Mouse (Mus musculus) hindbrain, postnatal 0 days (tissue): ENCODE results near the gene Pds5b. TPM values are rescaled to one million over a fixed set of nuclear protein-coding genes. Genes with fewer than 3 reads are reported as not detected.
A peak's percentile ranks its signal among the peaks of the same experiment; 100 is the strongest.

Source experiments
- ATAC-seq: fragments of 200-750 bp; cut with Nextera tagmentation; 2 replicates; pipeline ENCODE4 v1.8.0; 2017; ENCODE audit warnings: mild to moderate bottlenecking, moderate TSS enrichment, moderate library complexity
- DNase-seq: peaks from one replicate; pipeline ENCODE4 v3.0.0-alpha.2; 2015; ENCODE audit warnings: low spot score
- H3K27ac ChIP-seq: fragments of 300-500 bp; sonication (generic); 2 replicates; pipeline ENCODE4 v1.5.1; 2014; ENCODE audit warnings: mild to moderate bottlenecking
- H3K27me3 ChIP-seq: fragments of 300-500 bp; sonication (generic); 2 replicates; pipeline ENCODE4 v1.6.1; 2014; ENCODE audit warnings: low read length, mixed read lengths; ENCODE audit not compliant: insufficient read depth
- H3K36me3 ChIP-seq: fragments of 300-500 bp; sonication (generic); 2 replicates; pipeline ENCODE4 v1.6.1; 2014; ENCODE audit warnings: low read length, mixed read lengths; ENCODE audit not compliant: insufficient read depth
- H3K4me1 ChIP-seq: fragments of 300-500 bp; sonication (generic); 2 replicates; pipeline ENCODE4 v1.6.1; 2014; ENCODE audit warnings: antibody characterized with exemption, low read length, mixed read lengths; ENCODE audit not compliant: insufficient read depth
- H3K4me2 ChIP-seq: fragments of 300-500 bp; sonication (generic); 2 replicates; pipeline ENCODE4 v1.6.1; 2014; ENCODE audit warnings: low read depth, mild to moderate bottlenecking, low read length, moderate library complexity, mixed read lengths
- H3K4me3 ChIP-seq: fragments of 300-500 bp; sonication (generic); 2 replicates; pipeline ENCODE4 v1.5.1; 2014; ENCODE audit warnings: low read length
- H3K9ac ChIP-seq: fragments of 300-500 bp; sonication (generic); replicated peaks from 2 replicates; pipeline ENCODE4 v1.6.1; 2014; ENCODE audit warnings: mild to moderate bottlenecking, low read length, moderate library complexity, mixed read lengths
- H3K9me3 ChIP-seq: fragments of 300-500 bp; sonication (generic); 2 replicates; pipeline ENCODE4 v1.6.1; 2016; ENCODE audit warnings: low read length, mixed read lengths
- CTCF ChIP-seq: IDR thresholded peaks from 2 replicates; pipeline ENCODE4 v1.5.1; 2016; ENCODE audit warnings: antibody characterized with exemption, control low read depth, low read depth
- WGBS: fragments of 180-500 bp; shearing (Covaris S2); extraction: QIAGEN DNeasy Blood & Tissue Kit; methylation state at CpG from one replicate; pipeline ENCODE4 v1.1.7; 2014; 5-methylcytosine and 5-hydroxymethylcytosine counted together
- polyA plus RNA-seq: library from polyadenylated mRNA; unstranded; fragments of >200 nt; fragmentation: Nextera tagmentation; extraction: Ambion mirVana; gene quantifications from 2 replicates; pipeline ENCODE4 v1.2.1, GENCODE M21; 2015
- total RNA-seq: library from RNA; depleted of rRNA; stranded (reverse); fragments of >200 nt; gene quantifications from 2 replicates; pipeline ENCODE4 v1.2.3, GENCODE M21; 2014

The Pds5b gene
- total and polyA plus RNA-seq, 2 experiments from 2014 or later, result 19.4 to 38.5 TPM

GRCm38 (mm10) chr5:150794181-150794580 lies 120.6 kb downstream of the Pds5b start:
- WGBS, result 93% methylated on average over 6 of the region's 6 CpGs
- no peak for TF ChIP-seq CTCF
- no peak overlapping the region for H3K4me2 ChIP-seq

DNA sequence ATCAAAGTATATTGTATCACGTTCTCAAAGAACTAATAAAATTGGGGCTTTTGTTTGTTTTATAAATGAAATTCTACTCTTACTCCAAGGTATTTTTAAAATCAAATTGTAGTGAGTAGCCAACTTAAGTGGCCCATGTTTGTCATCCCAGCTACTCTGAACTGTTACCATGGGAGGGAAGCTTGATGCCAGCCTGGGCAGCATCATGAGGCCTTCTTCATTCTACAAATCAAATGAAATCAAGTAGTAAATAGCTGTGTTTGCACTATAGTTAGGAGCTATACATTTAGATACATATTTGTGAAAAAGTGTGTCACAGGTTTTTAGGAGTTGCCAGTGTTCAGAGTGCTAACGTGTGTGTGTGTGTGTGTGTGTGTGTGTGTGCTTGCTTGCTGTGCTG lies 126.5 kb downstream of the Pds5b start:
- TF ChIP-seq CTCF, result no peak
- no peak overlapping the region for H3K27ac ChIP-seq
- 91% methylated on average over 2 of the region's 2 CpGs for WGBS
- H3K27me3 ChIP-seq, result no peaks in the 10 kb centered on the region
- H3K4me3 ChIP-seq, result no peak overlapping the region
- no peak for DNase-seq
- no peaks in the 10 kb centered on the region for H3K9me3 ChIP-seq
- H3K36me3 ChIP-seq, result peaks cover 23% of the 10 kb centered on the region; the same call in 1 of the 2 replicates
- ATAC-seq, result no peak
- H3K9ac ChIP-seq, result no peak overlapping the region
- no peaks in the 10 kb centered on the region for H3K4me1 ChIP-seq
- H3K4me2 ChIP-seq, result no peak overlapping the region

More at GRCm38 (mm10) chr5:150794181-150794580, 120.6 kb downstream of the Pds5b start:
- H3K4me3 ChIP-seq, result no peak overlapping the region
- DNase-seq (no peak), ATAC-seq (no peak)
- H3K36me3 ChIP-seq, result peaks cover 20% of the 10 kb centered on the region; the same call in 1 of the 2 replicates
- no peaks in the 10 kb centered on the region for H3K4me1 ChIP-seq
- no peak overlapping the region for H3K9ac ChIP-seq
- H3K27ac ChIP-seq, result no peak overlapping the region
- no peaks in the 10 kb centered on the region for H3K27me3 ChIP-seq
- no peaks in the 10 kb centered on the region for H3K9me3 ChIP-seq

DNA sequence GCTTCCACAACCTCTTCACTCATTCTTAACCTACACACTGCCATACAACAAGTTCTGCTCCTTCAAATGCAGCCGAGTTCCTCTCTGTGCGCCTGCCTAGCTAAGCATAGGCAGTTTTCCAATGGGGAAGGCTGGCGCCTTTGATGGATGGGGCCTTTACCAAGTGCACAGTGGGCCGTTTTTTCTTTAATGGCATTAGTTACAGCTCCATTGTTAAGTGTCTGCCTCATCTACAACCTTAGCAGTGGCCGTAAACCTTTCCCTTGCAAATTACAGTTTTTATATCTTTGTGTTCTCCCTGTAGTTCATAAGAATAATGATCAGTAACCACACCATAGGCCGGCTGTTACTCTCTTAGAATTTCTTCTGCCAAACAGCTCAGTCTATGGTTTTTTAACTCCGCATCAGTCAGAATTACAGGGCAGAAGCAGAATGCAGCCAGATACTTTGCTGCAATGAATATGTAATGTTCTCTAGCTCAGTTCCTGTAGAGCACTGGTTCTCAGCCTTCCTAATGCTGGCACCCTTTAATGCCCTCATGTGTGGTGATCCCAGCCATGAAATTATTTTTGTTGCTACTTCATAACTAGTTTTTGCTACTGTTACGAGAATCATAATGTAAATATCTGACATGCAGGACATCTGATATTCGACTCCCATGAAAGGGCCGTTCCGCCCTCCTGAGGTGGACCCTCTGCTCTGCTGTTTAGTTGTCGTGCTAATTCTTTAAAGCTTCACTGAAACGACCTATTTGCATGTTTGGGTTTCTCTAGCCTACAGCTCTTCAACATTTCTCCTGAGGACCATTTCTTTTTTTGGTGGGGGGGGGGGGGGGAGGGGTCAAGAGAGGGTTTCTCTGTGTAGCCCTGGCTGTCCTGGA lies 140.8 kb downstream of the Pds5b start:
- no peak overlapping the region for H3K4me3 ChIP-seq
- DNase-seq (peak; percentile 15), ATAC-seq (no peak; the same call in 1 of the 2 replicates)
- no peaks in the 10 kb centered on the region for H3K27me3 ChIP-seq
- H3K36me3 ChIP-seq, result no peaks in the 10 kb centered on the region
- H3K9me3 ChIP-seq, result no peaks in the 10 kb centered on the region
- H3K4me1 ChIP-seq, result no peaks in the 10 kb centered on the region
- TF ChIP-seq CTCF, result no peak
- H3K4me2 ChIP-seq, result no peak overlapping the region
- WGBS, result 50% methylated on average over 13 of the region's 13 CpGs
- peak overlapping the region; percentile 22; the same call in 1 of the 2 replicates for H3K27ac ChIP-seq
- no peak overlapping the region for H3K9ac ChIP-seq

- H3K4me2 ChIP-seq, result no peak overlapping the region
- H3K36me3 ChIP-seq, result no peaks in the 10 kb centered on the region
- H3K4me1 ChIP-seq, result no peaks in the 10 kb centered on the region
- TF ChIP-seq CTCF, result no peak
- ATAC-seq (no peak), DNase-seq (no peak)
- no peaks in the 10 kb centered on the region for H3K9me3 ChIP-seq
- H3K9ac ChIP-seq, result no peak overlapping the region
- no peak overlapping the region for H3K4me3 ChIP-seq
- H3K27ac ChIP-seq, result no peak overlapping the region
- no peaks in the 10 kb centered on the region for H3K27me3 ChIP-seq
- WGBS, result 85% methylated on average over 4 of the region's 4 CpGs
Measured at GRCm38 (mm10) chr5:150815400-150815799, 141.9 kb downstream of the Pds5b start.

GRCm38 (mm10) chr5:150816775-150817174 lies 143.2 kb downstream of the Pds5b start:
- ATAC-seq (no peak), DNase-seq (no peak)
- H3K36me3 ChIP-seq, result no peaks in the 10 kb centered on the region
- no peak overlapping the region for H3K27ac ChIP-seq
- H3K27me3 ChIP-seq, result no peaks in the 10 kb centered on the region
- H3K4me3 ChIP-seq, result no peak overlapping the region
- H3K9me3 ChIP-seq, result no peaks in the 10 kb centered on the region
- no peaks in the 10 kb centered on the region for H3K4me1 ChIP-seq
- 93% methylated on average over 5 of the region's 5 CpGs for WGBS
- no peak overlapping the region for H3K9ac ChIP-seq
- TF ChIP-seq CTCF, result no peak
- H3K4me2 ChIP-seq, result no peak overlapping the region

GRCm38 (mm10) chr5:150818041-150818440 lies 144.5 kb downstream of the Pds5b start:
- 74% methylated on average over 2 of the region's 2 CpGs for WGBS
- ATAC-seq, result no peak
- no peak overlapping the region for H3K4me3 ChIP-seq

GRCm38 (mm10) chr5:150818886-150819285 lies 145.3 kb downstream of the Pds5b start:
- Histone ChIP-seq H3K36me3 (no peaks in the 10 kb centered on the region), H3K9me3 (no peaks in the 10 kb centered on the region)
- TF ChIP-seq CTCF, result no peak

More at GRCm38 (mm10) chr5:150818041-150818440, 144.5 kb downstream of the Pds5b start:
- no peak overlapping the region for H3K27ac ChIP-seq
- no peaks in the 10 kb centered on the region for H3K36me3 ChIP-seq
- H3K9ac ChIP-seq, result no peak overlapping the region
- no peaks in the 10 kb centered on the region for H3K27me3 ChIP-seq
- TF ChIP-seq CTCF, result no peak
- no peaks in the 10 kb centered on the region for H3K4me1 ChIP-seq
- no peaks in the 10 kb centered on the region for H3K9me3 ChIP-seq
- DNase-seq, result no peak
- no peak overlapping the region for H3K4me2 ChIP-seq

More at GRCm38 (mm10) chr5:150818886-150819285, 145.3 kb downstream of the Pds5b start:
- ATAC-seq (no peak), DNase-seq (no peak)
- no peak overlapping the region for H3K4me2 ChIP-seq
- no peak overlapping the region for H3K27ac ChIP-seq
- H3K4me3 ChIP-seq, result no peak overlapping the region
- no peaks in the 10 kb centered on the region for H3K4me1 ChIP-seq
- 88% methylated on average over 4 of the region's 4 CpGs for WGBS
- no peak overlapping the region for H3K9ac ChIP-seq
- no peaks in the 10 kb centered on the region for H3K27me3 ChIP-seq
